Mouse (Mus musculus) R1 (cell line): ENCODE data around the gene Prdx1.

Experiments
- DNase-seq: peaks from one replicate; pipeline ENCODE4 v3.0.0-alpha.2; 2018; ENCODE audit warnings: low read depth, low spot score

Prdx1 gene

DNA sequence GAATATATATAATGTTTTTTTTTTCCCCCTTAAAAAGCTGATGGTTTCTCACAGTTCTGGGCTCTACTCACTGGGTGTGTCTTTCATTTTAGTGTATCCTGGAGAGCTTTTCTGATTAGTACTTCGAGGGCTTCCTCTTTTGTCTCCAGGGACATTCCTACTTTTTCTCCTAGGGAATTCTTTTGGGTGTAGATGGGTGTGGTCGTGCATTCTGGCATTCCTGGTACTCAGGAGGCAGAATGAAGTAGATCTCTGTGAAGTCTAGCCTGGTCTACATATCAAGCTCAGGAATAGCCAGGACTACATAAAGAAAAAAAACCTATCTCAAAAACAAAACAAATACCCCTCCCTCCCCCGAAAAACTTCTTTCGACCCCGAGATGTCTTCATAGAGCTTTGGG, 40.1 kb downstream of the Prdx1 start:
- peak; percentile 98 for DNase-seq

DNA sequence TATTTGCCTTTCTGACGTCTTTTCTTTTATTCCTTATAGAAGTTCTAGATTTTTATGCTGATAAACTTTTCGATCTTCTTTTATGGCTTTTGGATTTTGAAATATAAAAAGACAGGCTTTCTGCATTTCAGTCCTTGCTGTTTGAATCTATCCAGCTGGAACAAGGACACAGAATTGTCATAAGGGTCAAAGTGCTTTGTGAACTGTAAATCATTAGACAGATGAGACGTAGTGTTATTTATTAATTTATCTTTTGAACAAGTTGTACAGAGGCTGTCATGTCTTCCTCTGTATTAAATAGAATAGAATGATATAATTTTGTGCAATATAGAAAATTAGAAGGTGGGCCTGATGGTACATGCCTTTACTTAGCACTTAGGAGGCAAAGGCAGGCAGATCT, 42.1 kb downstream of the Prdx1 start:
- no peak for DNase-seq

DNA sequence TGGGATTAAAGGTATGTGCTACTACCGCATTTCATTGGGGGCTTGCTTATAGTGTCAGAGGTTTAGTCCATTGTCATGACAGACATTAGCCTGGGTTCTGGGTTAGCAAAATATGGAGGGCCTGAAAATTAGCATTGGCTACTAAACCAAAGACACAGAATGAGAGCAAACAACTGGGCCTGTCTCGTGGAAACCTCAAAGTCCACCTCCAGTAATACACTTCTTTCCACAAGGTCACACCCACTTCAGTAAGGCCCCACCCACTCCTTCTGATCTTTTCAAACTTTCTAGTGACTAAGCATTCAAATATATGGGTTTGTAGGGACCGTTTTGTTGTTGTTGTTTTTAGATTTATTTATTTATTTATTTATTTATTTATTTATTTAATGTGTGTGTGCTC, 44.2 kb downstream of the Prdx1 start:
- DNase-seq = no peak

DNA sequence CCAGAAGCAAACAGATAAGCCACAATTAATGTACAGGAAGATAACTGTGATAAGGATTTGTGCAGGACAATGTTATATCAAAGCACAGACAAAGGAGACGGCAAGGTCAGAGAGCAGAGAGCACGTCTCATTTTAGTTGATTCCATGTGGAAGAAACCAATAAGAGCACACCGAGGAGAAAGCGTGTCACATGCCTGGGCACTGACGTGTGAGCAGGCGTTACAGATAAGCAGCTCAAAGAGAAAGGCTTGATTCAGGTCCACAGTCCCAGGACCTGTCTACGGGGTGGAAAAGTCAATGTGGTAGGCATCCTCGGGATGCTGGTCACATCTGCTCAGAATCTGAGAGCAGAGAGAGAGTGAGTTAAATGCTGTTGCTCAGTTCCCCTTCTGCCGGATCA, 45.7 kb downstream of the Prdx1 start:
- DNase-seq = peak; percentile 71

DNA sequence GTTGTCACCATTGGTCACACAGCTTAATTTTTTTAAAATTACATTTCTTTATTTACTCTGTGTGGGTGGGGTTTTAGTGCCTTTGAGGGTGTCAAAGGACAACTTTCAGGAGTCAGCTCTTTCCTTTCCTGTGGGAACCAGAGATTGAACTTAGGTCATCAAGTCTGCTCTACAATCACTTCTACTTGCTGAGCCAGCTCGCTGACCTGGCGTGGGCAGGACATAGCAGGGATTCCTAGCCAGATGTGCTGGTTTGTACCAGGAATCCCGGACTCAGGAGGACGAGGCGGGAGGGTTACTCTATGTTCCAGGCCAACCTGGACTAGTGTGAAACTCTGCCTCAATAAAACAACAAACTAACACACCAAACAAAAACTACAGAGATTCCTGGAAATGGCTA, 47.0 kb downstream of the Prdx1 start:
- DNase-seq = no peak

DNA sequence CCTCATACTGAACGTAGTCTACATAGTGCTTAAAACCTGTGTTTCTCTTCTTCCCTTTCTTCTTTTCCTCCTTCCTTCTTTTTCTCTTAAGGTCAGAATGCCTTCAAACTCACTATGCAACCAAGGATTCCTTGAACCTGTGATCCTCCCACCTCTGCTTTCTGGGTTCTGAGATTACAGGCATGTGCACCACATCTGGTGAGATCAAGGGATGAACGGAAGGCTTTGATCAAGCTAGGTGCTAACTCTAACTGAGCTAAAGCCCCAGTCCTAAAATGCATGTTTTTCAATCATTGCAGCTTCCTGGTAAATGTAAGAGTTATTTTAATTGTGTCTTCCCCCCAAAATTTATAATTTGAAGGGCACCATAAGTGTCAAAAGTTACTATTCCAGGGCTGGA, 49.7 kb downstream of the Prdx1 start:
- DNase-seq = no peak

DNA sequence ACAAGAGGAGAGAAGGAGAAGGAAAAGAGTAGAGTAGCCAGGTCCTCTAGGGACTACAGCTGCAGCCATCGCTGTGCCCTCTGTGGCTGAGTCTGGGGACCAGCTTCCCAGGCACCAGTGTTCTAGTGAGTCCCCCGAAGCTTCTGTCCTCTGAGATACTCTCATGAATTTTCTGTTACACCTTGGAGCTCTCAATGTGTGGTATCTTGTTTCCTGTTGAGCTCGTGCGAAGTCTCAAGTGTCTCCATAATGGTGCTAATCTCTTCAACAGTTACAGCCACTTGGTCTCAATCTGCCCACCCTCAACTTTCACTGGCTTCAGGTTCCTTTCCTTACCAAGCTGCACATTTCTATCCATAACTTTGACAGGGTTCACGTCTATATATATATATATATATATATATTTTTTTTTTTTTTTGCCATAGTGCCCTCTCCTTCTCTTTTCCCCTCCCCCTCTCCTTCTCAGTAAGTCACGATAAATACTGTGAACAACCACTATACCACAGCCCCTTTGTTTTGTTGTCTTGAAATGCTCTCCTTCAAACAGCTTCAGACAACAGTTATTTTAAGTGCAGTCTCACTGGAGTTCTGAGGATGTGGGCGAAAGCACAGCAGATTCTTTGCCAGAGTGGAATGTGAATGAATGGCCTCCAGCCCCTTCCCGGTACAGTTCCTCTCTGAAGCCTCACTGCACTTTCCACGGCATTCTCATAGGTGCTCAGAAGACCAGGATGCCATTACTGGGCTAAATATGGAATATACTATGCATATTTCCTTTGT, 53.8 kb downstream of the Prdx1 start:
- no peak for DNase-seq

DNA sequence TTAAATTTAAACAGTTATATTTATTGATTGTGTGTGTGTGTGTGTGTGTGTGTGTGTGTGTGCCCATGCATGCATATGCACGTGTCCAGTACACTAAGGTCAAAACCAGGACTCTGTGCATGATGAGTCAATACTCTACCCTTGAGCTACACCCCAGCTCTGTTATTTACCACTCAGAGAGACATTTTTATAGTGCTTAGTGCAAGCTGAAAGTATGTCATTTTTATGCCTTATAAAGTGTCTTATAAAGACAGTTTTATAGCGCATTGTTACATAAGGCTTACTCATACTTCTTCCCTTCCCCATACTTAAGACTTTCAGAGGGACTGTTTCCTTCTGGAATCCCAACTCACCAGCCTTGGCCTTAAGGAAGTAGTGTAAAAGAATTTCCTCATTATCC, 64.4 kb downstream of the Prdx1 start:
- DNase-seq = no peak
